Mouse (Mus musculus) Patski (cell line): ENCODE measurements around the gene Fndc10. TPM values are rescaled to one million over a fixed set of nuclear protein-coding genes. Genes with fewer than 3 reads are reported as not detected.
"Not testable (repeated sequence)": the region's sequence is repeated elsewhere in the genome, so short reads cannot be mapped to it uniquely, and the experiment has no call there.

Experiments used
- ATAC-seq: fragments of 100-300 bp; one replicate; pipeline ENCODE4 v1.8.0; 2021
- CTCF ChIA-PET: fragments of 350-600 bp; sonication (Branson Sonifier 250); formaldehyde crosslinking; loops from one replicate; lab custom pipeline; 2022; ENCODE audit warnings: inconsistent platforms; lab: Charles Lee
- POLR2A ChIA-PET: fragments of 350-600 bp; sonication (Branson Sonifier 250); formaldehyde crosslinking; loops from one replicate; lab custom pipeline; 2022; ENCODE audit warnings: antibody characterized with exemption, inconsistent platforms; lab: Charles Lee
- DNase-seq: peaks from one replicate; pipeline ENCODE4 v3.0.0-alpha.2; 2011; ENCODE audit warnings: low read depth, low spot score
- H3K27me3 ChIP-seq: fragments of 371-371 bp; one replicate; pipeline ENCODE4 v1.5.1; 2021
- CTCF ChIP-seq: fragments of 100-300 bp; IDR thresholded peaks from one replicate; pipeline ENCODE4 v1.5.1; 2021
- in situ Hi-C: fragments of 300-500 bp; cut with MboI; formaldehyde crosslinking; loops from 3 replicates; pipeline ENCODE4 v1.11.1; 2018; ENCODE audit warnings: low pct_unique_long_range_greater_than_20kb, mixed read lengths
- polyA plus RNA-seq: library from polyadenylated mRNA; unstranded; gene quantifications from one replicate; pipeline ENCODE4 v1.2.3, GENCODE M21; 2021

Gene Fndc10
- polyA plus RNA-seq, 1 experiment from 2014 or later = 7.3 TPM

- CTCF ChIA-PET = interaction anchor here (1.4 kb wide), 1 partner anchor 21 kb away, joined by 4 read pairs; no protein-coding TSS in a partner anchor
- POLR2A ChIA-PET = no interaction called here
- no peak for TF ChIP-seq CTCF
- no peak for ATAC-seq
- in situ Hi-C loops = no loop called here
- DNase-seq = no peak
- H3K27me3 ChIP-seq = no peaks in the 10 kb centered on the region
These were observed 44.1 kb downstream of the Fndc10 start for GRCm38 (mm10) chr4:155738262-155738661.

- ATAC-seq (no peak), DNase-seq (no peak)
- no peaks in the 10 kb centered on the region for H3K27me3 ChIP-seq
- ChIA-PET CTCF (interaction anchor here (1.4 kb wide), 1 partner anchor 20 kb away, joined by 4 read pairs; no protein-coding TSS in a partner anchor), POLR2A (no interaction called here)
- in situ Hi-C loops = no loop called here
- no peak for TF ChIP-seq CTCF
These were observed 45.0 kb downstream of the Fndc10 start for GRCm38 (mm10) chr4:155739152-155739551.

- in situ Hi-C loops = no loop called here
These were observed 45.8 kb downstream of the Fndc10 start for GRCm38 (mm10) chr4:155739741-155740636.

GRCm38 (mm10) chr4:155740681-155741080 is 46.5 kb downstream of the Fndc10 start:
- ATAC-seq, in situ Hi-C loops, DNase-seq, CTCF ChIA-PET, H3K27me3 ChIP-seq, POLR2A ChIA-PET: not testable (repeated sequence)

More at GRCm38 (mm10) chr4:155739741-155740636, 45.8 kb downstream of the Fndc10 start:
- no peaks in the 10 kb centered on the region for H3K27me3 ChIP-seq
- DNase-seq (no peak), ATAC-seq (no peak)
- no peak for TF ChIP-seq CTCF
- POLR2A ChIA-PET = no interaction called here
- CTCF ChIA-PET = no interaction called here

GRCm38 (mm10) chr4:155742684-155743083 is 48.5 kb downstream of the Fndc10 start:
- ATAC-seq (no peak), DNase-seq (no peak)
- in situ Hi-C loops = no loop called here
- TF ChIP-seq CTCF = no peak
- H3K27me3 ChIP-seq = no peaks in the 10 kb centered on the region
- ChIA-PET CTCF (no interaction called here), POLR2A (interaction anchor here (1.8 kb wide), 1 partner anchor 17 kb away, joined by 6 read pairs; no protein-coding TSS in a partner anchor)

- no peak for DNase-seq
- no peak for ATAC-seq
- CTCF ChIA-PET = no interaction called here
- no peak for TF ChIP-seq CTCF
- H3K27me3 ChIP-seq = no peaks in the 10 kb centered on the region
- in situ Hi-C loops = no loop called here
- POLR2A ChIA-PET = interaction anchor here (1.8 kb wide), 1 partner anchor 15 kb away, joined by 6 read pairs; no protein-coding TSS in a partner anchor
These were observed 50.3 kb downstream of the Fndc10 start for GRCm38 (mm10) chr4:155744474-155744873.

- no peak for DNase-seq
- ChIA-PET POLR2A (no interaction called here), CTCF (interaction anchor here (0.6 to 1.6 kb wide), 2 partner anchors 14 to 240 kb away, joined by 3 to 4 read pairs; no protein-coding TSS in a partner anchor)
- in situ Hi-C loops = no loop called here
- no peak for TF ChIP-seq CTCF
- H3K27me3 ChIP-seq = no peaks in the 10 kb centered on the region
- no peak for ATAC-seq
These were observed 51.0 kb downstream of the Fndc10 start for GRCm38 (mm10) chr4:155745136-155745535.

Other genes starting within 250 kb of the Fndc10 start
- gene Tmem52, start 225.2 kb upstream of the Fndc10 start, polyA plus RNA-seq = 0.41 TPM
- gene Gnb1, start 203.0 kb upstream of the Fndc10 start, polyA plus RNA-seq = 287 TPM
- gene Nadk, start 132.0 kb upstream of the Fndc10 start, polyA plus RNA-seq = 87.0 TPM
- 4.0 TPM for gene Slc35e2, start 92.9 kb upstream of the Fndc10 start, polyA plus RNA-seq
- gene Cdk11b, start 69.5 kb upstream of the Fndc10 start, polyA plus RNA-seq = 57.8 TPM
- not detected for gene Gm10563, start 48.9 kb upstream of the Fndc10 start, polyA plus RNA-seq
- gene Mmp23, start 41.0 kb upstream of the Fndc10 start, polyA plus RNA-seq = 4.1 TPM
- gene Mib2, start 25.1 kb upstream of the Fndc10 start, polyA plus RNA-seq = 39.5 TPM
- gene Ssu72, start 10.5 kb downstream of the Fndc10 start, polyA plus RNA-seq = 81.8 TPM
- 1.4 TPM for gene Tmem240, start 40.5 kb downstream of the Fndc10 start, polyA plus RNA-seq
- 53.3 TPM for gene Atad3a, start 66.8 kb downstream of the Fndc10 start, polyA plus RNA-seq
- gene Vwa1, start 80.4 kb downstream of the Fndc10 start, polyA plus RNA-seq = 0.47 TPM
- gene Tmem88b, start 91.5 kb downstream of the Fndc10 start, polyA plus RNA-seq = 0.05 TPM
- not detected for gene Ankrd65, start 96.1 kb downstream of the Fndc10 start, polyA plus RNA-seq
- 124 TPM for gene Mrpl20, start 108.5 kb downstream of the Fndc10 start, polyA plus RNA-seq
- 55.5 TPM for gene Ccnl2, start 118.1 kb downstream of the Fndc10 start, polyA plus RNA-seq
- gene Aurkaip1, start 136.9 kb downstream of the Fndc10 start, polyA plus RNA-seq = 127 TPM
- 15.4 TPM for gene Mxra8, start 145.3 kb downstream of the Fndc10 start, polyA plus RNA-seq
- 83.6 TPM for gene Dvl1, start 153.1 kb downstream of the Fndc10 start, polyA plus RNA-seq
- gene Tas1r3, start 169.0 kb downstream of the Fndc10 start, polyA plus RNA-seq = 1.2 TPM
- gene Cptp, start 175.1 kb downstream of the Fndc10 start, polyA plus RNA-seq = 15.4 TPM
- 37.6 TPM for gene Ints11, start 175.2 kb downstream of the Fndc10 start, polyA plus RNA-seq
- 22.4 TPM for gene Pusl1, start 197.4 kb downstream of the Fndc10 start, polyA plus RNA-seq
- gene Acap3, start 197.5 kb downstream of the Fndc10 start, polyA plus RNA-seq = 16.7 TPM
- gene Ube2j2, start 249.5 kb downstream of the Fndc10 start, polyA plus RNA-seq = 60.1 TPM